Mouse (Mus musculus) 3T3-L1 (cell line): ENCODE measurements at regions not wholly inside any gene's neighbourhood (a gene's known extent, or its start where the extent isn't known, plus 50 kb on each side); places are given as distances from the start of the nearest gene placed in this dataset.

Experiments
- DNase-seq: peaks from one replicate; pipeline ENCODE4 v3.0.0-alpha.2; 2015; ENCODE audit warnings: low read depth, low spot score

DNA sequence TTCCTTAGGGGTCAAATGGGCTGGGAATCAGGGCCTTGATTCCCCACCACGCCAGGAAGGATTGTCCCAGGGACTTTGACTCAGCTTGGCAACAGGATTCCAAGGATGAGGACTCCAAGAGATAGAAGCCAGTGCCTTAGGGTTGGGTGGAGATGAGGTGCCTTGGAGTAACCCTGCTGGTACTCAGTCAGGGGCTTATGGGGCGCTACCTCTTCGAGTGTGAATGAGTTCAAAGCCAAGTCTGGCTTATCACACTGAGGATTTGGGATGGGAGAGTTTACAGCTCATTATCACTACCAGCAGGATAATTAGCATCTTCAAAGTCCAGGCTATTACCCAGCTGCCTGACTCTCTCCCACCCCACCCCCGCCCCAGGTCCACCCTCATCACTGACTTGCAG, 213.5 kb downstream of the Cdh26 start:
- no peak for DNase-seq

GRCm38 (mm10) chr2:178660071-178660470, 229.7 kb downstream of the Cdh26 start:
- no peak for DNase-seq

- no peak for DNase-seq
Measured at GRCm38 (mm10) chr2:178662396-178662795, 232.1 kb downstream of the Cdh26 start.

- peak; percentile 31 for DNase-seq
Measured at GRCm38 (mm10) chr2:178664977-178665376, 234.6 kb downstream of the Cdh26 start.

DNA sequence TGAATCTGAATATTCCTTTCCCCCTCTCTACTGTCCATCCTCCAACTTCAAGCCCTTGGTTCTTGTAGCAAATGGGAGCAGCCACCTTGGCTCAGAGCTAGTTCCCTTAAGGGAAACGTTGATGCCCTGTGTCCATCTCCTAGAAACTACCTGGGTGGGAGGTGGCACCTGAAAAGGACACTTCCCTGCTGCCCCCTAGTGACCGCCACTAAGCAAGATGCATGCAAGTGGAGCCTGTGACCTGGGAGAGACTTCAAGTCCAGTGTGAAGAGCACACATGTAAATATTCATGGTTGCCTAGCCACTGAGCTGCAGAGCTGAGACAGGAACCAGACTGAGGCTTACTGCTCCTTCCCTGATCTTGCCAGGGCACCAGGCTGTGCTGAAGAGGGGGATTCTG, 238.1 kb downstream of the Cdh26 start:
- no peak for DNase-seq

DNA sequence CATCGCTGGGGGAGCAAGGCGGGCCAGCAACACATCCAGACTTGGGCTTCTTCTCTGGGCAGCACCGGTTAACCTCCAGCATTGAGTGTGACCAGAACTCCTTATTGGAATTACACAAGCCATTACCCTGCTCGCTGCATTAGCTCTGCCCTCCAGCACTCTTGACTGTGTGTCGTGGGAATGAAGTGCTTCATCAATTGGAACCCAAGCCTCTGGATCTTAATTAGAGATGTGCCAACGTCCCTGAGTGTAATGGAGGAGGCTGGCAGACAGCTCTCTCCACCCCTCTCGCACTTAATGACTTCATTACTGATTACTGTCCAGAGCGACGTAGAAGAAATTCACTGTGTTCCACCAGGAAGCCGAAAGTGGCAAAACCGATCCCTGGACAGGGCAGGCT, 240.6 kb downstream of the Cdh26 start:
- no peak for DNase-seq

DNA sequence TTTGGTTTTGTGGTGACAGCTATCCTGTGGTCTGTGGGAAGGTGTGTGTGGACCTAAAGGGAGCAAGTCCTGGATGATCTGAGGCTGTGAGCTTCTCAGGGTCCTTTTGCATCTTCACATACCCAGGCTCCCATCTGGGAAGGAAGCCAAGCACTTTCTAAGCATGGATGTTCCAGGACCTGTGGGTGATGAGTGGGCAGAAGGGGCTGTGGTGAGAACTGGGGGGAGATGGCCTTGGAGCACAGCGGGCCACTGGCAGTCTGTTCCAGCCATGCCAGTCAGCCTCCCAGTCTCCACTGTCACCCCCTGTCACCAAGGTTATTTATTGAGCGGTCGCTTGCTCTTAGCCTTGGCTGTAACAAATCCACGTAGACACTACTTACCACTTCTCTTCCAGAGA, 243.3 kb downstream of the Cdh26 start:
- no peak for DNase-seq

GRCm38 (mm10) chr2:178674621-178675020, 244.3 kb downstream of the Cdh26 start:
- DNase-seq = no peak

GRCm38 (mm10) chr2:178676970-178677369, 246.6 kb downstream of the Cdh26 start:
- no peak for DNase-seq

DNA sequence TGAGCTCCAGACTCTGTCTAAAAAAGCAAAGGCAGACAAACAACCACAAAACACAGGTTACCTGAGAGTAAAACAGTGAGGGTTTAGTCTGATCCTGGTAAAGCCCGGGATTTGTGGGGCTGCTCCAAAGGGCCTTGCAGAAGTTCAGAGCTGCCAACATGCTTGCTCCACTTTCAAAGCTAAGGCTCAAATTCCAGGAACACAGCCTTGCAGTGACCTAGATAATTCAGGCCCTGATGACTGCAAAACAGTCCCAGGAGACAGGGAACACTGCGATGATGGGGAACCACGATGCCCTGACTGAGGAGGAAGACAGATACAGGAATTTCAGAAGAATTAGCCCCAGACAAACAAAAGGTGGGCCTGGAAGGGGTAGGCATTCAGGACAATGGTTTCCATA, 250.0 kb downstream of the Cdh26 start:
- DNase-seq = no peak

DNA sequence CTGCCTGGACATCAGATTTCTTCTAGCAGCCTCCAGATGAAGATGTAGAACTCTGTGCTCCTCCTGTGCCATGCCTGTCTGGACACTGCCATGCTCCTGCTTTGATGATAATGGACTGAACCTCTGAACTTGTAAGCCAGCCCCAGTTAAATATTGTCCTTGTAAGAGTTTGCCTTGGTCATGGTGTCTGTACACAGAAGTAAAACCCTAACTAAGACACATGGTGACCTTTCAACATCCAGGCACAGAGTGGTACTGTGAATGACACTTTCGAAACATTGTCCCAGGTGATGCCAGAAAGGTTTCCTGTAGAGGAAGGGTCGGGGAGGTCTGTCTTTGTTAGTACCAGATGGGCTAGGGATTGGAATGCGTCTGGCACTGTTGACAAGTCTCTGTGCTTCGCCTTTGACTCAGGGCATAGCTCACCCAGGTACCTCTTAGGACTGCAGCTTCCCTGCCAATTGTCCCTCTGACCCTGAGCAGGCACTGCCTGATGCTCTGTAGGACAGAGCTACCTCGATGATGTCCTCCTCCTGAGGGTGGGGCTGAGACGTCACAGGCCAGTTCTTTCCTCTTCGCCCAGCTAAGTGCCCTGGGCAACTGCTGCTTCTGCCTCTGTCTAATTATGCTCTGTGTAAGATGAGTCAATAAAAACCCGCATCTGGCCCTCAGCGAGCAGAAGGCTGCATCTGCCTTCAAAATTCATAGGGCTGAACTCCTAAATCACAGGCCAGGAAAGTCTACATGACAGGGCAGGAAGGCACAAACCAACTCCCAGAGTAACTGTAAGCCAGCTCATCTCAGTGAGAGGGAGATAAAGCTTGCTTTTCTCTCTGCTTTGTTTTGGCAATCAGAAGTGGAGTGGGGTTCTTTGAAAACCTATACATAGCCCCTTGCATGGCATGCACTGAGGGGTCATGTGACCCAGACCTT, 254.0 kb downstream of the Cdh26 start:
- no peak for DNase-seq

- no peak for DNase-seq
Measured at GRCm38 (mm10) chr2:178685211-178685610, 254.9 kb downstream of the Cdh26 start.

- DNase-seq = no peak
Measured at GRCm38 (mm10) chr2:178686167-178686601, 255.9 kb downstream of the Cdh26 start.

- no peak for DNase-seq
Measured at GRCm38 (mm10) chr2:178688586-178688985, 258.3 kb downstream of the Cdh26 start.

- no peak for DNase-seq
Measured at GRCm38 (mm10) chr2:178691190-178691864, 261.0 kb downstream of the Cdh26 start.

DNA sequence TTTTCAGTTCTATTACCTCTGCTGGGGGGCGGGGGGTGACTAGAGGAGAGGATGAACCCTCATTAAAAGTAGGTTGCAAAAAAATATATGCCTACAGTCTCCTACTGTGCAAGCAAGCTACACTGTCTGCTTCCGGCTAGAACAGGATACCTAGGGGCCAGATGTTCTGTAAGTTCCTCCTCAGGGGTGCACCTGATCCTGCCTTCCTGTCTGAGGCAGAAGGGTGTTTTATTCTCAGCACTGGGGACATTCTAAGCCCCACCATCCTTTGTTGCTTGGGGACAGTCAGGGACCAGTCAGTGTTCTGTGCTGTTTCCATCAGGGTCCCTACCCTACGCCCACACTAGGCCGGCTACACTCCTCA, 261.5 kb downstream of the Cdh26 start:
- DNase-seq = no peak

GRCm38 (mm10) chr2:178692231-178692630, 261.9 kb downstream of the Cdh26 start:
- DNase-seq = no peak

GRCm38 (mm10) chr2:178698648-178699047, 268.3 kb downstream of the Cdh26 start:
- DNase-seq = no peak

DNA sequence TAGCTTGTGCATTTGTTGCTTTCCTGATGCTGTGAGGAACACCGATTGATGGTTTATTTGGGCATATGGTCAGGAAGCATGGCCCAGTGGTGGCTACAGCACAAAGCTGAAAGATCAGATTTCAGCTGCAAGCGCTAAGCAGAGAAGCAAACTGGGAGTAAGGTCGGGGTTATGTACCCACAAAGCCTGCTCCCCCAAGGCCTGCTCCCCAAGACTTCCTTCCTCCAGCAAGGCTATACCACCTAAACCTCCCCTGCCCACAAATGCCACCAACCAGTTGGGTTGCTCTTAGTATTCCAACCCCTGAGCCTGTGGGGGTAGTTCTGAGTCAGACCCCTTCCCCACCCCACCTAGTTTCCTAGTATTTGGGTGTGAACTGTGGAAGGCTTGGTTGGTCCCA, 270.5 kb downstream of the Cdh26 start:
- no peak for DNase-seq

DNA sequence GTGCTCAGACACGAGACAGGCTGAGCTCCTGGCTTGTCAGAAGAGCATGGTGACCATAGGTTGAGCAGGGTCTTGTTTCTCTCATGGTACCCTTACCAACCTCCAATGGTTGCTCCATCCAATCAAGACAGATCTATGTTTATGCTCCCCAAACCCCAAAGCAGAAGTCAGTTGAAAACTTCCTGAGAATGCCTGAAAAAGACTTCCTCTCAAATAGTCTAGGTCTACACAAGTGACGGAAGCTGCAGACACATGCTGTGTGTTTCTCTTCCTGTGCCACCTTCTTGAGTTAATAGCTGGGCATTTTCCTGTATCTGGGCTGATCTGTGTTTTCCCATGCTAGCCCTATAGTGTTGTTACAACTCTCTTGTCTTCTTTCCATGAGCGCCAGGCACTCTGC, 274.2 kb downstream of the Cdh26 start:
- DNase-seq = no peak

DNA sequence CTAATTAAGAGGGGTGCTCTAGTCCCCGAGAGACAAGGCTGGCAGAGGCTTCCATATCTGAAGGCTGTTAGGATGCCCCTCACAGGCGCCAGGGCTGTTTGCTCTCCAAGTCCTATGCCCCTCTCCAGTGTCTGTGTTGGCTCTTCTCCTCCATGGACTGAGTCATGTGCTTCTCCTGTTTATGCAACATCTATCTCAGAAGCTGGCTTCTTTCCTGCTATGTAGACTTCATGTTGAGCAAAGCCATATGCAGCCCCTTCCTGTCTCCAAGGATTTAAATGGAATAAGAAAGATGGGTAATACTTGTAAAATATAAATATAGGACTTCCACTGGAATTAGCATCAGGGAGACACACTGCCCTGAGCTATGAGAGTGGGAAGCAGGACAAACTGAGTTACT, 278.3 kb downstream of the Cdh26 start:
- DNase-seq = no peak

DNA sequence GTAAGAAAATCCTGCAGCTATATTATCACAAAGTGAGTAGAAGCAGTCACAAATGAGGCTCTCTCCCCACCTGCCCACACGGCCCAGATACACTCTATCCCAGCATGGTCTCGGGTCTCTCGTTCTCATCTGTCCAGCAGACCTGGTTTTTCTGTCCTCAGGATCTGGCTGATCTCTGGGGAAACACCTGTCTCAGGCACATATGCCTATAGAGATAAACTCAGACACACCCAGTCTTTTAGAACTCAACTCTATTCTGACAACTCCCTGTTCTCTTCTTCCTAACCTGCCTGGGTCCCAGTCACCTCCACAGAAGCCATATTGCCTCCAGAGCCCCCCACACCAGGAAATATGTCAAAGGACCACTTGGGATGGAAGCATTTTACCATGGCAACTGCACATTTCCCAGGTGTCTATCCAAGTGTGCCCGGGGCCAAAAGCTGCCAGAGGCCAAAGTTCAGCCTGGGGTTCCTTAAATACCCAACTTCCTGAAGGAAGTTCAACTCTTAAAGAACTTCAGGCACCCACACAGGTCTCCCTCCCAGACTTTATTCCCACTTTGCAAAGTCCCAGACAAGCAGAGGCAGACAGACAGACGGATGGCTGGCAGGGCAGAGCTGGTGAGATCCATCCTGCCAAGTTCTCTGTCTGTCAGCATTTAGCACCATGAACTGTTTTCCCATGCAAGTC, 279.0 kb downstream of the Cdh26 start:
- no peak for DNase-seq
